Mouse (Mus musculus) ES-Bruce4 (cell line): ENCODE measurements around the gene Slc45a2.

Source experiments
- CTCF ChIP-seq: IDR thresholded peaks from one replicate; pipeline ENCODE4 v1.8.1; 2011; ENCODE audit warnings: low read depth, low read length
- EP300 ChIP-seq: IDR thresholded peaks from 2 replicates; pipeline ENCODE4 v1.6.1; 2011; ENCODE audit warnings: low read depth, low read length; ENCODE audit not compliant: insufficient read depth
- POLR2A ChIP-seq: IDR thresholded peaks from one replicate; pipeline ENCODE4 v1.8.1; 2011; ENCODE audit warnings: low read length; ENCODE audit not compliant: insufficient read depth

DNA sequence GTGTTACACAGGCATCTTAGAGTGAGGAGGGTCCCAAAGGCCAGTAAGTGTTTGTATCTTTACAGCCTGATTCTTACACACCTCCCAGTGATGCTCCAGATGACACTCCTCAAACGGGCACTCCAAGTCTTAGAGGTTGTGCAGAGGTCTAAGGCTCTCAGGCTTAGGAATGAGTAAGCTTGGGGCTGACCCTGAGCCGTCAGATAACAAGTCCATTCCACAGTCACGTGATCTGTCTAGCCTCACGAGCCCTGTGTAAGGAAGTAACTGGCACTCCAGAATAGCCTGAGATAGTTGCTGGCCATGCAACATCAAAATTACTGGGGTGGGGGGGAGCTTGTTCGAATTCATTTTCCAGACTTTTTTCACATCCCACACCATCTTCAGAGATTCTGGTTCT is 39.5 kb downstream of the Slc45a2 start:
- TF ChIP-seq POLR2A (no peak), EP300 (no peak), CTCF (no peak)
